Mouse (Mus musculus) limb, embryonic 12.5 days (tissue): Measurements from ENCODE around the gene Skint8. TPM values are rescaled to one million over a fixed set of nuclear protein-coding genes. Genes with fewer than 3 reads are reported as not detected.
"Not testable (repeated sequence)": the region's sequence is repeated elsewhere in the genome, so short reads cannot be mapped to it uniquely, and the experiment has no call there.

Experiments
- ATAC-seq: fragments of 200-750 bp; cut with Nextera tagmentation; 2 replicates; pipeline ENCODE4 v1.8.0; 2017; ENCODE audit warnings: low read depth, moderate TSS enrichment; ENCODE audit not compliant: insufficient number of reproducible peaks, insufficient read depth, low FRiP score, low TSS enrichment
- H3K27ac ChIP-seq: fragments of 300-500 bp; sonication (generic); 2 replicates; pipeline ENCODE4 v1.5.1; 2016; ENCODE audit warnings: mild to moderate bottlenecking, moderate library complexity
- H3K27me3 ChIP-seq: fragments of 300-500 bp; sonication (generic); 2 replicates; pipeline ENCODE4 v1.6.1; 2016; ENCODE audit warnings: mild to moderate bottlenecking, moderate library complexity
- H3K36me3 ChIP-seq: fragments of 300-500 bp; sonication (generic); 2 replicates; pipeline ENCODE4 v1.6.1; 2016; ENCODE audit warnings: mild to moderate bottlenecking, moderate library complexity
- H3K4me1 ChIP-seq: fragments of 300-500 bp; sonication (generic); replicated peaks from 2 replicates; pipeline ENCODE4 v1.6.1; 2016
- H3K4me2 ChIP-seq: fragments of 300-500 bp; sonication (generic); 2 replicates; pipeline ENCODE4 v1.6.1; 2016; ENCODE audit warnings: mild to moderate bottlenecking, moderate library complexity
- H3K4me3 ChIP-seq: fragments of 300-500 bp; sonication (generic); replicated peaks from 2 replicates; pipeline ENCODE4 v1.5.1; 2016; ENCODE audit warnings: mild to moderate bottlenecking
- H3K9ac ChIP-seq: fragments of 300-500 bp; sonication (generic); replicated peaks from 2 replicates; pipeline ENCODE4 v1.6.1; 2016; ENCODE audit warnings: mild to moderate bottlenecking, moderate library complexity
- H3K9me3 ChIP-seq: fragments of 300-500 bp; sonication (generic); 2 replicates; pipeline ENCODE4 v1.6.1; 2016; ENCODE audit warnings: mild to moderate bottlenecking, moderate library complexity
- WGBS: fragments of 180-500 bp; shearing (Covaris S2); methylation state at CpG from one replicate; pipeline ENCODE4 v1.1.7; 2016; 5-methylcytosine and 5-hydroxymethylcytosine counted together
- polyA plus RNA-seq: library from polyadenylated mRNA; unstranded; fragments of >200 nt; fragmentation: Nextera tagmentation; extraction: Ambion mirVana; gene quantifications from 2 replicates; pipeline ENCODE4 v1.2.1, GENCODE M21; 2016

The Skint8 gene
- polyA plus RNA-seq, 1 experiment from 2014 or later: not detected

GRCm38 (mm10) chr4:111961309-111961708 lies 42.1 kb downstream of the Skint8 start:
- H3K36me3 ChIP-seq: no peaks in the 10 kb centered on the region
- H3K27ac ChIP-seq: no peak overlapping the region
- no peaks in the 10 kb centered on the region for H3K27me3 ChIP-seq
- no peaks in the 10 kb centered on the region for H3K9me3 ChIP-seq
- WGBS: 21% methylated on average over 1 of the region's 1 CpGs
- no peaks in the 10 kb centered on the region for H3K4me1 ChIP-seq
- no peak overlapping the region for H3K9ac ChIP-seq
- no peak for ATAC-seq
- no peak overlapping the region for H3K4me3 ChIP-seq
- no peak overlapping the region for H3K4me2 ChIP-seq

- 74% methylated on average over 1 of the region's 1 CpGs for WGBS
- H3K4me2 ChIP-seq, H3K27me3 ChIP-seq, H3K36me3 ChIP-seq, ATAC-seq, H3K9me3 ChIP-seq, H3K4me3 ChIP-seq, H3K9ac ChIP-seq, H3K27ac ChIP-seq, H3K4me1 ChIP-seq: not testable (repeated sequence)
These were observed 44.0 kb downstream of the Skint8 start for GRCm38 (mm10) chr4:111963241-111963640.

GRCm38 (mm10) chr4:111963669-111964068 lies 44.5 kb downstream of the Skint8 start:
- H3K27ac ChIP-seq: no peak overlapping the region
- WGBS: 79% methylated on average over 3 of the region's 3 CpGs
- H3K9ac ChIP-seq: no peak overlapping the region
- H3K9me3 ChIP-seq: no peaks in the 10 kb centered on the region
- no peaks in the 10 kb centered on the region for H3K4me1 ChIP-seq
- no peaks in the 10 kb centered on the region for H3K36me3 ChIP-seq
- no peak overlapping the region for H3K4me3 ChIP-seq
- H3K4me2 ChIP-seq: no peak overlapping the region
- H3K27me3 ChIP-seq: no peaks in the 10 kb centered on the region
- no peak for ATAC-seq

GRCm38 (mm10) chr4:111972623-111973022 lies 53.4 kb downstream of the Skint8 start, which contains the start of gene Skint7:
TSS of gene Skint7 (plus strand) at chr4:111972923.
- Histone ChIP-seq H3K4me1 (no peaks in the 10 kb centered on the region), H3K4me2 (no peak within 1 kb of the TSS), H3K36me3 (no peaks in the 10 kb centered on the region), H3K4me3 (no peak within 1 kb of the TSS), H3K9ac (no peak within 1 kb of the TSS), H3K27me3 (no peaks in the 10 kb centered on the region), H3K27ac (no peak within 1 kb of the TSS), H3K9me3 (no peaks in the 10 kb centered on the region)
- WGBS: 91% methylated on average over 1 of the region's 1 CpGs
- no peak for ATAC-seq

Other genes starting within 250 kb of the Skint8 start
- gene Spata6, start 199.4 kb upstream of the Skint8 start, polyA plus RNA-seq: 27.9 and 32.9 TPM in 2 replicates
- 0.08 and 0.10 TPM in 2 replicates for gene Slc5a9, start 16.5 kb upstream of the Skint8 start, polyA plus RNA-seq
- not detected in 2 replicates for gene Skint7, start 53.5 kb downstream of the Skint8 start, polyA plus RNA-seq
- gene Skint1, start 86.9 kb downstream of the Skint8 start, polyA plus RNA-seq: not detected in 2 replicates
- not detected in 2 replicates for gene Skint4, start 152.6 kb downstream of the Skint8 start, polyA plus RNA-seq